Mouse (Mus musculus) E14TG2a.4 (cell line): ENCODE data around the gene S100a8.
A peak's percentile ranks its signal among the peaks of the same experiment; 100 is the strongest.

Source experiments
- H3K27me3 ChIP-seq: 2 replicates; pipeline ENCODE4 v1.6.1; 2014; ENCODE audit warnings: low read length, control low read depth; ENCODE audit not compliant: insufficient read depth
- H3K36me3 ChIP-seq: 2 replicates; pipeline ENCODE4 v1.6.1; 2014; ENCODE audit warnings: low read length, control low read depth; ENCODE audit not compliant: insufficient read depth
- H3K4me1 ChIP-seq: replicated peaks from 2 replicates; pipeline ENCODE4 v1.6.1; 2014; ENCODE audit warnings: low read depth, low read length, control low read depth
- H3K4me3 ChIP-seq: replicated peaks from 2 replicates; pipeline ENCODE4 v1.5.1; 2014; ENCODE audit warnings: mild to moderate bottlenecking, low read length
- H3K9me3 ChIP-seq: 2 replicates; pipeline ENCODE4 v1.6.1; 2014; ENCODE audit warnings: low read length, control low read depth
- CTCF ChIP-seq: conservative IDR thresholded peaks from 2 replicates; pipeline ENCODE4 v1.5.1; 2014; ENCODE audit warnings: low read length
- NANOG ChIP-seq: IDR thresholded peaks from 2 replicates; pipeline ENCODE4 v1.6.1; 2014; ENCODE audit warnings: borderline replicate concordance, low read length, mixed read lengths
- POU5F1 ChIP-seq: IDR thresholded peaks from 2 replicates; pipeline ENCODE4 v1.6.1; 2014; ENCODE audit warnings: low read length, borderline replicate concordance

S100a8 gene

DNA sequence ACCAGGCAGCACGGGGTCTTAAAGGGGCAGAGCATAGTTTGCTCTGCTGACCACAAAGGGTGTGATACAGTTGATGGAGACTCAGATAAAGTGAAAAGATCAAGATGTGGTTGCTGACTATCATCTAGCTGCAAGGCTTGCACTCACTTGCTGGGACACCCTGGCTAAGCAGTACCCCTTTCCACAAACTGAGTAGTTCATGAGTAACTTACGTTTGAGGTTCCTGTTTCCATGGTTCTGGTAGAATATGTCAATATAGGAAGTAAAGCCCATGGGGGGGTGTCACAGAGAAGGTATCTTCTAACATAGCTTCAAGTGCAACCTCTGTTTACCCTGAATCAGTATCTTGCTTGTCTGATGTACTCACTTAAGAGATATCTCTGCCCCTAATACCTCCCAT, 24.7 kb downstream of the S100a8 start:
- no peaks in the 10 kb centered on the region for H3K9me3 ChIP-seq

DNA sequence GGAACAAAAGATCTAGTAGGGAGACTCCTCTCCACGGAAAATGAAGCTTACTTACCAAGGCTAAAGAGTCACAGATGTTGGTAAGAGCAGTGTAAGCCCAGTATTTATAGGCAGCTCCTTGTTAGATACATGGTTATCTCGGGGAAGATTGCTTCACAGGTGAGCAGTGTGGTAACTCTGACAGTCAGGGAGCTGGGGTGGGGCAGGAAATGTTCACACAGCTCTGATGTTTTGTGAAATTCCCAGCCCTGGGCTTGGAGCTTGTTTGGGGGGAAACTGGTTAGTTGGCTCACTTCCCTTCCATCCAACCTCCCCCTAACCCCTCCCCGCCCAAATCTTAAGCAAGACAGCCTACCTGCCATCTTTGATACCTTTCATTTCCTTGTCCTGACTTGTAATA, 26.8 kb downstream of the S100a8 start, which contains the start of gene S100a9:
TSS of gene S100a9 (minus strand) at position 109 of the 400 bp plus-strand sequence.
- TF ChIP-seq NANOG (no peak), CTCF (no peak), POU5F1 (no peak)
- Histone ChIP-seq H3K36me3 (no peaks in the 10 kb centered on the region), H3K9me3 (no peaks in the 10 kb centered on the region), H3K27me3 (peaks cover 4% of the 10 kb centered on the region), H3K4me1 (no peaks in the 10 kb centered on the region), H3K4me3 (no peak within 1 kb of the TSS)

More for the DNA sequence above, 24.7 kb downstream of the S100a8 start:
- no peak for TF ChIP-seq NANOG
- no peak for TF ChIP-seq POU5F1
- no peak for TF ChIP-seq CTCF
- Histone ChIP-seq H3K36me3 (no peaks in the 10 kb centered on the region), H3K27me3 (peaks cover 4% of the 10 kb centered on the region), H3K4me3 (no peak overlapping the region), H3K4me1 (no peaks in the 10 kb centered on the region)

DNA sequence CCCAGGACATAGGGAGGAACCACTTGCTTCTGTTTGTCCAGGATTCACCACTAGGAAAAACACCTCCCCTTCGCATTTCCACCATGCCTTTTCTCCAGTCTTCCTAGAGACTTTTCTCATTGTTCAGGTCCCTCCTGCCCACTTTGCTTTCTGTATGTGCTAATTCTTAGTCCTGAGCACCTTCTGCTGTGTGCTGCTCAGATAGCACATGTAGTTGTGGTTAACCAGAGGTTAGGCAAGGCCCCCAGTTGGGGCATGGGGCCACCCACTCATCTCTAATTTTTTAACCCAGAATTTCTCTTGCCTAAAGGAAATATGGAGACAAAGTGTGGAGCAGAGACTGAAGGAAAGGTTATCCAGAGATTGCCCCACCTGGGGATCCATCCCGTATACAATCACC, 33.5 kb downstream of the S100a8 start:
- Histone ChIP-seq H3K4me1 (no peaks in the 10 kb centered on the region), H3K9me3 (no peaks in the 10 kb centered on the region), H3K36me3 (no peaks in the 10 kb centered on the region), H3K4me3 (no peak overlapping the region), H3K27me3 (no peaks in the 10 kb centered on the region)
- TF ChIP-seq CTCF (no peak), POU5F1 (no peak), NANOG (no peak)

DNA sequence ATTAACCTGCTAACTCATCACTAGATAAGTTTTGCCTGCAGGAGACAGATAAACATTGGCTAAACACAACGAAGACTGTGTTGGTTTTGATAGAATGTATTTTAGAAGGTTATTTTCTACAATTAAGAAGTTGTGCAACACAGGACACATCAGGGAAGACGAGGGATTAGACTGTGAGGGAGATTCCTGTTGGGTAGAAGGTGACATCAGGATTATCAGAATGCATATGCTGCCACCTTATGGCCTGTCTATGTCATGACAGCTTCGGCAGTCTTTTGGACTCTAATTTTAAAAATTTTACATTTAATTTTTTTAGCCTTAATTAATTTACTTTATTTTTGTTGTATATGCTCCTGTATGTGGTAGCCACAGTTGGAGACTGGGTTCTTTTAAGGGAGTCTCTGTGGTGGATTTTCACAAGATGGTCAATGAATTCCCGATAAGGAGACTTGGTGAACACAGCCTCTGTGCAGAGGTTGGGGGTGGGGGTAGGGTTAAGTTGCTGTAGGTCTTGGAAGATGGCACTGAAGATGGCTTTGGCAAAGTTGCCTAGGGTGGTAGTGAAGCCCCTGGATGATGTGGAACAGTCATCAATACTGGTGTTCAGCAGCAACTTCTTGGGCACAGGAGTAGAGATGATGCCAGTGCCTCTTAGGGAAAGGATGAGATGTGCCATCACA, 39.9 kb downstream of the S100a8 start:
- Histone ChIP-seq H3K4me3 (no peak overlapping the region), H3K9me3 (no peaks in the 10 kb centered on the region), H3K27me3 (peaks cover 9% of the 10 kb centered on the region), H3K4me1 (peaks cover 3% of the 10 kb centered on the region; the same call in 1 of the 2 replicates), H3K36me3 (no peaks in the 10 kb centered on the region)
- TF ChIP-seq NANOG (no peak), POU5F1 (no peak), CTCF (peak; percentile 84)

DNA sequence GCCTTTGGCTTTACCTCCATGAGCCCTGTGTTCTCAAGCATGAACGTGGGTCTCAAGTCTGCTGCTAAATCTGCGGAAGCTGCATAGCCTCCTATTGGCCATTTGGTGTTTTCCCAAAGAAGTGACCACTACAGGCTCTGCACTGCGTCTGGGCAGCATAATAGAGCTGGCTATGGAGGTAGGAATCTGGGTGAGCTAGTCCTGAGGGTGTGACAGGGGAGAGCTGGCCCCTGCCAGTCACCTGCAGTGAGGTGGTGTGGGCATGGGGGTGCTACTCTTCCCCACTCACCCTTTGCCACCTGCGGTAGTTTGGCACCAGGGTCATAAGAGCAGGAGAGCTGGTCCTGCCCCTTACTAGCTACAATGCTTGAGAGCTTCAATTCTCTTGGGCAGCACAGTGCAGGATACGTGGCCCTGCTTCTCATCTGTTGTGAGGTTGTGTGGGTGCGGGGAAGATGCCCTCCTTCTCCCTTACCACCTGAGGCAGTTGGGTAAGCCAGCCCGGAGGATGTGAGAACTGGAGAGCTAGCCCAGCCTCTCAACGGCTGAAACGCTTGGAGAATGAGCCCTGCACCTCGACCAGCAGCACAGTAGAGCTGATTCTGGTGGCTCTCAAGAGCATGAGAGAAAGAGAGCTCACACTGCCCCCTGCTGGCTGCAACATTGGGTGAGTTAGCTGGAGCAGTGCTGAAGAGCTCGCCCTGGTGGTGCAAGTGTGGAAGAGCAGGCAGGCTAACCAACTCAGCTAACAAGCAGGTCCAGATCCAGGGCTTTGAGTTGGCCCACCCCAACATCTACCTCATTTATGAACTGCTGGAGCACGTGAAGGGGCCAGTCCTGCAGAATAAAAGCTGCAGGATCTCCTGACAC, 41.0 kb downstream of the S100a8 start:
- Histone ChIP-seq H3K4me1 (peaks cover 3% of the 10 kb centered on the region; the same call in 1 of the 2 replicates), H3K27me3 (peaks cover 9% of the 10 kb centered on the region), H3K36me3 (no peaks in the 10 kb centered on the region), H3K4me3 (no peak overlapping the region), H3K9me3 (no peaks in the 10 kb centered on the region)
- TF ChIP-seq CTCF (peak; percentile 96), POU5F1 (no peak)
